Mouse (Mus musculus) intestine, postnatal 0 days (tissue): ENCODE measurements around the gene Lrrc51. TPM values are rescaled to one million over a fixed set of nuclear protein-coding genes. Genes with fewer than 3 reads are reported as not detected.
"Not testable (repeated sequence)": the region's sequence is repeated elsewhere in the genome, so short reads cannot be mapped to it uniquely, and the experiment has no call there.

Experiments used
- ATAC-seq: fragments of 200-750 bp; cut with Nextera tagmentation; 2 replicates; pipeline ENCODE4 v1.8.0; 2017; ENCODE audit warnings: mild to moderate bottlenecking, moderate TSS enrichment, moderate library complexity
- H3K27ac ChIP-seq: fragments of 300-500 bp; sonication (generic); 2 replicates; pipeline ENCODE4 v1.5.1; 2014; ENCODE audit warnings: mild to moderate bottlenecking, low read depth, low read length, moderate library complexity
- H3K27me3 ChIP-seq: fragments of 300-500 bp; sonication (generic); replicated peaks from 2 replicates; pipeline ENCODE4 v1.6.1; 2014; ENCODE audit warnings: low read length, mixed read lengths; ENCODE audit not compliant: control insufficient read depth, insufficient read depth
- H3K36me3 ChIP-seq: fragments of 300-500 bp; sonication (generic); 2 replicates; pipeline ENCODE4 v1.6.1; 2014; ENCODE audit warnings: mild to moderate bottlenecking, moderate library complexity; ENCODE audit not compliant: control insufficient read depth, insufficient read depth
- H3K4me1 ChIP-seq: fragments of 300-500 bp; sonication (generic); replicated peaks from 2 replicates; pipeline ENCODE4 v1.6.1; 2014; ENCODE audit warnings: antibody characterized with exemption, low read length, mixed read lengths; ENCODE audit not compliant: control insufficient read depth, insufficient read depth
- H3K4me2 ChIP-seq: fragments of 300-500 bp; sonication (generic); replicated peaks from 2 replicates; pipeline ENCODE4 v1.6.1; 2014; ENCODE audit warnings: low read depth, mild to moderate bottlenecking, moderate library complexity
- H3K4me3 ChIP-seq: fragments of 300-500 bp; sonication (generic); 2 replicates; pipeline ENCODE4 v1.5.1; 2014; ENCODE audit warnings: low read depth, low read length
- H3K9ac ChIP-seq: fragments of 300-500 bp; sonication (generic); 2 replicates; pipeline ENCODE4 v1.6.1; 2014; ENCODE audit warnings: mild to moderate bottlenecking, low read depth, low read length
- H3K9me3 ChIP-seq: fragments of 300-500 bp; sonication (generic); 2 replicates; pipeline ENCODE4 v1.6.1; 2016; ENCODE audit warnings: mixed run types; ENCODE audit not compliant: control insufficient read depth
- CTCF ChIP-seq: sonication (generic); IDR thresholded peaks from 2 replicates; pipeline ENCODE4 v1.5.1; 2016; ENCODE audit warnings: low read depth, mild to moderate bottlenecking, control low read depth, antibody characterized with exemption, moderate library complexity
- WGBS: fragments of 180-500 bp; shearing (Covaris S2); extraction: QIAGEN DNeasy Blood & Tissue Kit; methylation state at CpG from one replicate; pipeline ENCODE4 v1.1.7; 2014; 5-methylcytosine and 5-hydroxymethylcytosine counted together
- polyA plus RNA-seq: library from polyadenylated mRNA; unstranded; fragments of >200 nt; fragmentation: Nextera tagmentation; extraction: Ambion mirVana; gene quantifications from 2 replicates; pipeline ENCODE4 v1.2.1, GENCODE M21; 2015

Lrrc51 gene
- polyA plus RNA-seq, 1 experiment from 2014 or later, result 3.6 TPM

- H3K27me3 ChIP-seq, result no peaks in the 10 kb centered on the region
- no peak for ATAC-seq
- 66% methylated on average over 1 of the region's 1 CpGs for WGBS
- H3K9me3 ChIP-seq, result no peaks in the 10 kb centered on the region
- no peak overlapping the region for H3K4me3 ChIP-seq
- H3K4me1 ChIP-seq, result no peaks in the 10 kb centered on the region
- H3K9ac ChIP-seq, result no peak overlapping the region
- no peaks in the 10 kb centered on the region for H3K36me3 ChIP-seq
- no peak overlapping the region for H3K27ac ChIP-seq
- TF ChIP-seq CTCF, result no peak
- no peak overlapping the region for H3K4me2 ChIP-seq
Observed at GRCm38 (mm10) chr7:101951648-101952047, 18.0 kb upstream of the Lrrc51 start.

- H3K36me3 ChIP-seq, H3K9ac ChIP-seq, H3K27me3 ChIP-seq, H3K27ac ChIP-seq, H3K4me1 ChIP-seq, H3K4me2 ChIP-seq, H3K4me3 ChIP-seq, ATAC-seq, H3K9me3 ChIP-seq: not testable (repeated sequence)
- WGBS, result 89% methylated on average over 5 of the region's 5 CpGs
Observed at GRCm38 (mm10) chr7:101949008-101949407, 15.3 kb upstream of the Lrrc51 start.

GRCm38 (mm10) chr7:101939758-101940157 is 6.1 kb upstream of the Lrrc51 start:
- Histone ChIP-seq H3K4me1 (no peaks in the 10 kb centered on the region), H3K27me3 (no peaks in the 10 kb centered on the region), H3K27ac (no peak overlapping the region; the same call in 1 of the 2 replicates), H3K36me3 (no peaks in the 10 kb centered on the region), H3K4me2 (no peak overlapping the region), H3K4me3 (no peak overlapping the region), H3K9me3 (no peaks in the 10 kb centered on the region), H3K9ac (no peak overlapping the region)
- TF ChIP-seq CTCF, result no peak
- 72% methylated on average over 4 of the region's 4 CpGs for WGBS
- 0 out of 2 replicates have a peak, but pooled peaks have one; percentile 43 for ATAC-seq

GRCm38 (mm10) chr7:101938348-101938747 is 4.7 kb upstream of the Lrrc51 start:
- no peaks in the 10 kb centered on the region for H3K36me3 ChIP-seq
- 82% methylated on average over 2 of the region's 2 CpGs for WGBS
- H3K9me3 ChIP-seq, result no peaks in the 10 kb centered on the region
- no peaks in the 10 kb centered on the region for H3K27me3 ChIP-seq
- H3K4me3 ChIP-seq, result no peak overlapping the region
- H3K4me2 ChIP-seq, result no peak overlapping the region
- H3K4me1 ChIP-seq, result no peaks in the 10 kb centered on the region
- no peak for ATAC-seq
- no peak for TF ChIP-seq CTCF
- no peak overlapping the region for H3K9ac ChIP-seq
- no peak overlapping the region for H3K27ac ChIP-seq

GRCm38 (mm10) chr7:101937569-101937968 is 3.9 kb upstream of the Lrrc51 start:
- no peak for TF ChIP-seq CTCF
- Histone ChIP-seq H3K27me3 (no peaks in the 10 kb centered on the region), H3K9ac (no peak overlapping the region), H3K36me3 (no peaks in the 10 kb centered on the region), H3K4me3 (no peak overlapping the region), H3K4me2 (no peak overlapping the region), H3K9me3 (no peaks in the 10 kb centered on the region), H3K4me1 (no peaks in the 10 kb centered on the region), H3K27ac (no peak overlapping the region)
- ATAC-seq, result no peak
- 90% methylated on average over 4 of the region's 4 CpGs for WGBS

- Histone ChIP-seq H3K9me3 (no peaks in the 10 kb centered on the region), H3K4me1 (no peaks in the 10 kb centered on the region), H3K27me3 (no peaks in the 10 kb centered on the region), H3K9ac (no peak overlapping the region), H3K4me2 (no peak overlapping the region), H3K27ac (no peak overlapping the region), H3K36me3 (no peaks in the 10 kb centered on the region), H3K4me3 (no peak overlapping the region)
- no peak for TF ChIP-seq CTCF
- WGBS, result 96% methylated on average over 4 of the region's 4 CpGs
- ATAC-seq, result no peak
Observed at GRCm38 (mm10) chr7:101936996-101937395, 3.3 kb upstream of the Lrrc51 start.

GRCm38 (mm10) chr7:101935957-101936356 is 2.3 kb upstream of the Lrrc51 start:
- H3K36me3 ChIP-seq, result no peaks in the 10 kb centered on the region
- no peak for ATAC-seq
- H3K4me3 ChIP-seq, result no peak overlapping the region
- H3K4me1 ChIP-seq, result no peaks in the 10 kb centered on the region
- no peak for TF ChIP-seq CTCF
- WGBS, result 92% methylated on average over 4 of the region's 4 CpGs
- H3K9ac ChIP-seq, result no peak overlapping the region
- no peaks in the 10 kb centered on the region for H3K9me3 ChIP-seq
- no peak overlapping the region for H3K4me2 ChIP-seq
- no peak overlapping the region for H3K27ac ChIP-seq
- H3K27me3 ChIP-seq, result no peaks in the 10 kb centered on the region
